Mouse (Mus musculus) embryo, embryonic 10 days (tissue): Measurements from ENCODE around the gene St7l.
A peak's percentile ranks its signal among the peaks of the same experiment; 100 is the strongest.
"Not testable (repeated sequence)": the region's sequence is repeated elsewhere in the genome, so short reads cannot be mapped to it uniquely, and the experiment has no call there.

Experiments used
- DNase-seq: peaks from one replicate; pipeline ENCODE4 v3.0.0-alpha.2; 2015; ENCODE audit warnings: low spot score

St7l gene

DNA sequence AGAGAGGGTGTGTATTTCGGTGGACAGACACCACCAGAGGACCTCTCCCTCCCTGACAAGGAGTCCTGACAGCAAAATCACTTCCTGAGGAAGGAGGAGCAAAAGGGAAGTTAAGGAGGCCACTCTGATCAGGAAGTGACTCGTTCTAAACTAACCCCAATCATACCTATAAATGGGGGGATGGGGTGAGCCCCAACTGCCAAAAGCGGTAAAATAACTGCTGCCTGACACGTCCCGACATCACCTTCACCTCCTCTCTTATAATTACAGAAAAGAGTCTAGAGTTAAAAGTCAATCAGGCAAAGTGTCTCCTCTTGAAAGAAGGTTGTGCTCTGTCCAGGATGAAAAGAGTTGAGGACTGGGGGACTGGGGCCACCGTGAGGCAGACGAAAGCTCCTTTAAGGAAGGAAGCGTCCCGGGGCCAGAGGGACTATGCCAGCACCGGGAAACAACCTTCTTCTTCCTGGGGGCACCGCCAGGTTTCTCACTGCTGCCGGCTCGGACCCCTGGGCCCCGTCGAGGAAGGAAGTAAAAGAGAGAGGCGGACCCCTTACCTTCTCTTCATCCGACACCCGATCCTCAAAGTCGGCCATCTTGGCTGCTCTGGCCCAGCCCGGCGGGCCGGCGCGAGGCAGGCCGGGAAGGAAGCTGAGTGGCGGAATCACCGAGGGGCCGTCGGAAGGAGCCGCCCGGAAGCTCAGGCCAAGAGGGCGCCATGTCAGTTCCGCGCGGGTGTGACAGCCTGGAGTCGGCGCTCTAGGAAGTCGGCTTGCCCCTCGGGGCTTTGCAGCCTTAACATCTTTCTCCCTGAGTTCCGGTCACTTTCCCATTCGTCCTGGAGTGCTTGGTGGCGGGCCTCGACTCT, at the start of gene St7l, which contains the start of gene Capza1:
Gene St7l (plus strand): TSS at position 220 of the 865 bp plus-strand sequence.
Gene Capza1 (minus strand): TSS at position 720 of the 865 bp plus-strand sequence.
- peak; percentile 94 for DNase-seq

DNA sequence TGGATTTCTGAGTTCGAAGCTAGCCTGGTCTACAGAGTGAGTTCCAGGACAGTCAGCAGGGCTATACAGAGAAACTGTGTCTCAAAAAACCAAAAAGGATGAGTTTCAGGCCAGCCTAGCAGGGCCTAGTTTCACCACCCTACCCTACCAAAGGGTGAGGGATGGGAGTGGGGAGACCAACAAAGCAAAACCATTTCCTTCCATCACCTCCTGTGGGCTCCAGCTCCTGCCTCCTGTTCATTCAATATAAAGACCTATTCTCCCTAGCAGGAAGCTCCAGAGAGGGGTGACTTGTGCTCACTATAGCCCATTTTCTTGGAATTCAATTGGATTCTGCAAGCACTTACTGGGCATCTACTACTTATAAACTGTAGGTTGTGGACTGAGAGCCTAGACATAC, 49.1 kb upstream of the St7l start:
- DNase-seq: no peak

DNA sequence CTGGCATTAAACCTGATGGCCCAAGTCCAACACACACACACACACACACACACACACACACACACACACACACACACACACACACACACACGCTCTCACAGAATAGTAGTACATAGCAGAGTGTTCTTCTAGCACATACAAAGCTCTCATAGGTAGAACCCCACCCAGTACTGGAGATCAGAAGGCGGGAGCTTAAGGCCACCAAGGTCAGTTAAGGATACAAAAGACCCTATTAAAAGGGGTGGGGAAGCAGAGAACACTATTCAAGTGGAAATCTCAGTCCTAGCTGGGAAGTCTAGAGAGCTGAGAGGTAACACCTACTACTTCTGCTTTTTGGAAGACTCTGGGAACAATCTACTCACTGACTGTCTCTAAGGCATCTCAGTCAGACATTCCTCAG, 48.5 kb upstream of the St7l start:
- no peak for DNase-seq

DNA sequence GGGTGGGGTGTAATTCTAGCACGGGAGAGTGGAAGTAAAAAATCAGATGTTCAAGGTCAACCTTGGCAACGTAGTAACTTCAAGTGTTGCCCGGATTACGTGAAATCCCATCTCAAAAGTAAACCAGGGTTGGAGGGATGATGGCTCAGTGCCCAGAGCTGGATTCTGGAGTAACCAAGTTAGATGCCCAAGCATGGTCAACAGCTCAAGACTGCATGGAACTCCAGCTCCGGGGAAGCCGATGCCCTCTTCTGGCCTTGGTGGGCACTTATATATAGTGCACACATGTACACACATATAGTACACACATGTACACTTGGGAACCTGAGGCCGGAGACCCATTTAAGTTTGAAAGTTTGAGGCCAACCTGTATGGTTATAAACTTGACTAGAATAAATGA, 47.7 kb upstream of the St7l start:
- DNase-seq: no peak

DNA sequence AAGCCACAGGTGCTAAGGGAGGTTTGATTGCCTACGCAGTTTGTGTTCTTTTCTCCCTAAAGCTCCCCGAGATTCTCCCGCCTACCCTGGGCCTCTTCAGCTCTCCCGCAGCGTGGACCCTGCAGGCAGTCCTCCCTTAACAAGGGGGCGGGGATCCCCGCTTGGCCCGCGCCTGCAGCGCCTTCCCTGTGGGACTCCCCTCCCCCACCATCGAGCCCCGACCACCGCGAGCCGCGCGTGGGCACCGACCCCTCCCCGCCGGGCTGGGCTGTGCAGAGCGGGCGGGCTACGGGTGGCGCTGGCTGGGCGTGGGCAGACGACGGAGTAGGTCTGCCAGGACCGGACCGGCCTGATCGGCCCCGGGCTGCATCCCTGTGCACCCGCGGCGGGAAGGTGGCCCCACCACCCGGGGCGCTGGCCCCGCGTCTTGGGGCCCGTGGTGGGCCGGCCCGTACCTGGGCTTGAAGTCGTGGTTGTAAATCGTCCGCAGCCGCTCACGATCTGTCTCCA, 46.3 kb upstream of the St7l start:
- DNase-seq: peak; percentile 43

DNA sequence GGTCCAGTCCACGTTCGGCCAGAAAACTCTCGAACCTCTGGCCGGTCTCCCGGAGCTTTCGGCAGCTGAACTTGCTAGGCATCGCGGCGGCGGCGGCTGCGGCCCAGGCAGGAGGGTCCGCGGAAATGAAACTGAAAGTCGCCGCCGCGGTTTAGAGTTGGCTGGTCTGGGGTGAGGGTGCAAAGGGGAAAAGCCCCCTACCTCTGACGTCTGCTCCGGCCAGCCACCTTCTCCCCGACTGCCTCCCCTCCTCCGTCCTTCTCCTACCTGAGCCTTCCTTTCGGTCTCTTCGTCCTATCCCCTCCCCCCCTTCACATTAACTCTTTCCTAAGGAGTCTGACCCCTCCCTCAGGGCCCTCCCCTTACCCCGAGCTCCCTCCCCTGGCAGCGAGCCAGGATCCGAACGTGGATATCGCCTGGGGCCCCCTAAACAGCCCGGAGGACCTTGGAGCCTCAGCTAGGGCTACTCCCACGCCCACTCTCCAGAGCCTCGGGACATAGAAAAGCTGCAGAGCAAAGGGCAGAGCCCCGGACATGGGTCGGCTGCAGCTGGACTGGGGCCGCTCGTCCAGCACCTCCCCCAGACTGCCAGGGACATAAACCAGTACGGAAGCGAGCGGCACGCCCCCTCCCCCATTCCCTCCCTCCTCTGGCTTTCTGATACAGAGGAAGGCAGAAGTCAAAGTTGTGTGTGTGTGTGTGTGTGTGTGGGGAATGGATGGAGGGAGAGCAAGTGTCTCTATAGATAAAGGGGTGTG, 45.6 kb upstream of the St7l start, which contains the start of gene Mov10:
Gene Mov10 (minus strand): TSS at position 573 of the 758 bp plus-strand sequence.
- peak; percentile 86 for DNase-seq

DNA sequence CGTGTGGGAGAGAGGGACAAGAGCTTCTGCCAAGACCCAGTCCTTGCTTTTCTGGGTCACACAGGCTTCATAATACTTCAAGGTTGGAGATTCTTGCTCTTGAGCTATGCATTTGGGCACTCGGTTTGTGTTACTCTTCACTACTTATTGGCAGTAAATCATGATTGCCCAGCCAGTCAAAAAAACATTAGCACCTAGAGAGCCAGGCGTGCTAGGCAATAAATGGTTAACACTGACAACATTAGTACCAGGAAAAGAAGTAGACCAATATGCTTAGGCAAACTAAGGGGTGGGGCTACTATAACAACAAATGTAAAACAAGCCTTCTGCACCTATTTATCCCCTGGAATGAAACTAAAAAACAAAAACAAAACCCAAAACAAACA, 45.1 kb upstream of the St7l start:
- no peak for DNase-seq

DNA sequence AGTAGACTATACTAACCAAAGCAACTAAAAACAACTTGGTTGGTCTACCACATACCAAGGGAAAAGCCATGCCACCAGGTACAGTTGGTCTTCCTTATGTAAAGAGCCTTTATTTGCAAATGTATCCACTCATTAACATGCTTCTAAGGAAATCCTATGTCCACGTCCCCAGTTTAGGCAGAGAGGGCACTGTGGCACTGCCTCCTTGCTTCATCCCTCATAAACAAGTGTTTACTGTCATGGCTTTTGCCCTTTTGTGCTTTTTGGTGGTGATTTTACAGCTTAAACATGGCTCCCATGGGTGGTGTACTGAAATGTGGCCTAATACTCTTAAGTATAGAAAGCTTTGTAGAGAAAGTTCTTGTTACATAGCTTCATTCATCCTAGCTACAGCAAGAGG, 43.4 kb upstream of the St7l start:
- DNase-seq: no peak

DNA sequence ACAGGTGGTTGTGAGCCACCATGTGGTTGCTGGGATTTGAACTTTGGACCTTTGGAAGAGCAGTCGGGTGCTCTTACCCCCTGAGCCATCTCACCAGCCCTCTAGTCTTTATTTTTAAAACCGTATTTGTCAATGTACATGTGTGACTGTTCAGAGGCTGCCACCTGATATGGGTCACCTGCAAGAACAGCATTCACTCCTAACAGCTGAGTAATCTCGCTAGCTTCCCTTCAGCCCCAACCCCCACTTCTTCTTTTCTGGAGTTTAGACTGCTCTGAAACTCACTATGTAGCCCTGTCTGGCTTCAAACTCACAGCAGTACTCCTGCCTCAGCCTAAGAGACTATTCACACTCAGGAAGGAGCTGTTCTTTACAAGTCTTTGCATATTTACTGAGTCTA, 41.4 kb upstream of the St7l start:
- DNase-seq: no peak

DNA sequence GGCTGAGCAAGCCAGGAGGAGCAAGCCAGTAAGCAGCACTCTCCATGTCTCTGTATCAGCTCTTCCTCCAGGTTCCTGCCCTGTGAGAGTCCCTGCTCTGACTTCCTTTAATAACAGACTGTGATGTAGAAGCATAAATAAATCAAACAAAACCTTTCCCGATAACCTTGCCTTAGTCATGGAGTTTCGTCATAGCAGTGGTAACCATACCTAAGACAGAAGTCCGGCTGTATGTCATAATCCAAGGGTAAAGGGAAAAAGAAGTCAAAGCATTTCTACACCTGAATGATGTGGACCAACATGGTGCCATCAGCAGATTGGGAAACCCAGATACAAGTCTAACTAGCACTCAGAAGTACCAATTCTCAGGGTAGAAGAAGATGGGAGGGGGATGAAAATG, 28.0 kb upstream of the St7l start:
- DNase-seq: no peak

DNA sequence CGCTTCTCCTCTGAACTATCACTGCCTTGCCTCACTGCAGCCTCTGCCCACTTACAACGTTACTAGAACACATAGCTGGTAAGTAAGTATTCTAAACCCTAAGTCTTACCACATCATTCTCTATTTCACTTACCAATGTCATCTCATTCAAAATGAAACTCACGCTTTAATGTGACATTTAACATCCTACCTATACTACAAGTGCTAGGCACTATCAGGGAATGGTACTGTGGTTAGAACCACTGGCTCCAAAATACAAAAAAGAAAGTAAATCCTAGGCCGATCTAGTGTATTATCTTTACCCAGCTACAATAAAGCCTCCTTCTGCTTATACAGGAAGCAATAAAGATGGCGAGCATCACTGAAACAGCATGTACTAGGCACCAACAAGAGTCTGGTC, 22.8 kb upstream of the St7l start:
- DNase-seq: no peak

DNA sequence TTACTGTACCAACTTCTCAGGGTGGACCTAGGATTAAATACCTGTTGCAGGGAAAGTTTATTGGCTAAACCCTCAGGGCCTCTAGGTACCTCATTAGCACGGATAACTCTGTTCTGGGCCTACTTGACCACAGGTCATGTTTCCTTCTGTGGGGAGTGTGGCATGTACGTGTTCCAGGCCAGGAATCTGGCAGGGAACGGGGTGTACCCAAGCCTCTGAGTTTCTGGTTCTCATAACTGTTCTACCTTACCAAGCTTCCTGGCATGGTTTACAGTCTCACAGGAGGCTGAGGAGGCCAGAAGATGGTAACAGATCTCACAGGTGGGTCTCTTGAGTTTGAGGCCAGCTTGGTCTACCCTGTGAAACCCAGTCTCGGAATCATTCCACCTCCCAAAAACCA, 17.2 kb upstream of the St7l start:
- DNase-seq: no peak

DNA sequence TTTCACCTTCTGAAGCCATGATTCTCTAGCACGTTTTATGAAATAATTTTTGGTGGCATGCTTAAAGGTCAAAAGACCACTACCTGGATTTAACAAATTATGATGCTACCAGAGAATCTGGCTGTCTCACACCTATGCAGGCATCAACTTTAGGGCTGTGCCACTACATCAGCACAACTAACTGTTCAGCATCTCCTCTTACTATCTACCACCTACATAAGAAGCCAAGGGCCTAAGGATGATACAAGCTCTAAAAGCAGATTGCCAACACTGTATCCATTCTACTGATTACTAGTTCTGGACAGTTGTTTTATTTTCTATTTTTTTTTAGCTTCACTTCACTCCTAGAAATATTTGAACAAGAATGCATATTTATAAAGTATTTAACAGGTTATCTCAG, 9.3 kb upstream of the St7l start:
- no peak for DNase-seq

DNA sequence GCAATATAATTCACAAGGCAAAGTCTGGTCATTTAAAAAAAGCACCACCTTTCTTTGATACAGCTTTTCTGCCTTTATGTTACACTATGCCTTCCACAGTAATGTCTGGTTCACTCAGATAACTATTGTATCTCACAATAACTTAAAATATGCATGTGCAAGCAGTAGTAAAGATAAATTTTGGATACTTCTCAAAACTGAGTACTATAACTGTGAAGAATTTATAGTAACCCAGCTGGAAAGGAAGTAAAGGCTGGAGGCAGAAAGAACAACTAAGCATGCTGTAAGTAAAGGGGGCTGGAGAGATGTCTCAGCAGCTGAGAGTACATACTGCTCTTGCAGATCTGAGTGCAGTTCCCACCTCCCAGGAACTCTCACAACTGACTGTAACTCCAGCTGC, 8.9 kb upstream of the St7l start:
- DNase-seq: no peak

DNA sequence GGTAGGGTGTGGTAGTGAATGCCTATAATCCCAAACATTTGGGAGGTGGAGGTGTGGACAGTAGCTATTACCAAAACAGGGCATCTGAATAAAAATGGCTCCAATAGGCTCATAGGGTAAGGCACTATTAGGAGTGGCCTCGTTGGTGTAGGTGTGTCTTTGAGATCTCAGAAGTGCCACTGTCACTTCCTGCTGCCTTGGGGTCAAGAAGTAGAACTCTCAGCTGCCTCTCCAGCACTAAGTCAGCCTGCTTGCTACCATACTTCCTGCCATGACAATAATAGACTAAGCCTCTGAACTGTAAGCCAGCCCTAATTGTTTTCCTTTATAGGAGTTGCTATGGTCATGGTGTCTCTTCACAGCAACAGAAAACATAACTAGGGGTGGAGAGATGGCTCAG, 7.7 kb upstream of the St7l start:
- DNase-seq: no peak

DNA sequence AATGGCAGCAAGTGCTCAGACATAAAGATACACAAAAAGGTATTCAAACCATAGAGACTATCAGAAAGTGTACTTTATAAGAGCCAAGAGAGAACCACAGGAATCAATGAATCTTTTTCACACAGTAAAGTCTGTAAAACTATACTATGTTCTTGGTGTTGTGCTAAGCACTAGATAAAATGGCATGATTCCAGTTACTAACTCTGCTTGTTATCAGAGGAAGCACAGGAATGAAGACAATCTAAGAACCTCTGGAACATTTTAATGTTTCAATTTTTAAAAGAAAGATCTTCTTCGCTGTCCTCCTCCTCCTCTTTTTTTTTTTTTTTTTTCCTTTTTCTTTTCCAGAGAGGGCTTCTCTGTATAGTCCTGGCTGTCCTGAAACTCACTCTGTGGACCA, 5.2 kb upstream of the St7l start:
- no peak for DNase-seq

DNA sequence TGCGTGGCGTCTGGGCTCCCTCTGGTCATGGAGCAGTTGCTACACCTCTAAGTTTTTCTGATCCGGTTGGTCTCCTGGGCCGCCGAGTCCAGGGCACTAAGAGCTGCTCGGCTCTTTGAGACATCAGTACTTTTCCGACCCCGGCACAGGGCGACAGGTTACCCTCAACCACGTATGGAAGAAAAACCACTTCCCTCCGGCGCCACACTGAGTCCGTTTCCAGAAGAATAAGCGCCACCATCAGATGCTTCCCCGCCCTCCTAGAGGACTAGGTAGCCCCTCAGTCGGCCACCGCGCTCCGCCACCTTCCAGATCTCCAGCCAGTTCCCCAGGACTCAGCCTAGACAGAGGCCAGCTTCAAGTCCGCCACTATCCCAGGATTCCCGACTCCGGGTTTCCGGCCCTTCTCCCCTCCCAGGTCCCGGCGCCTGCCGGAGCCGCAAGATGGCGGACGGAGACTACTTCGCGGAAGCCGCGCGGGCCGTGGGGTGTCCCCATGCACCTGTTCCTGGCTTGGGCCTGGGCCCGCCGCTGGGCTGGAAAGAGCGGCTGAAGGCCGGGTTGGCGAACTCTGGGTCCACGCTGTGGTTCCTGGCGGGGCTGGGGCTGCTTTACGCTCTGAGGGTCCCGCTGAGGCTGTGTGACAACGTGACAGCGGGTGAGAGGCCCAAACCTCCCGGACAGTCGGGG, 991 bp downstream of the St7l start:
- DNase-seq: peak; percentile 82

DNA sequence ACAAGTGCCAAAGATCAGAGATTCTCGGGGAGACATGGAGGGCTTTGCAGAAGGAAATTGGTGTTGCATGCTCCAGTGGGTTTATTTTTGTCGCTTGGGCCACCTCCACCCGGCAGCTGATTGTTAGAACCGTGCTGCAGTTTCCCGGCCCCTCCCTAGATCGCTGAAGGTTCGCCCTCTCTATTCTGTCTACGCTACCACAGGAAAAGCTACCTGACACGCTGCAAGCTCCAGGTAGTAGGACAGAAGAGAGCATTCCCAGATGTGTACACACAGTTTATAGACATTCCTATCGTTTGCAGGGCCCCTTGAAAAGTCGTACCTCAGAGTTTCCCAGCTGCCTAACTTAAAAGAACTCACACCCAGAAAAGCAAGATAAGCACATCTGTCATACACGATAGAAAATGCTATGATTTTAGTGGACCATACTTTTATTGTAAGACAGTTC, 1.6 kb downstream of the St7l start:
- DNase-seq: peak; percentile 24

DNA sequence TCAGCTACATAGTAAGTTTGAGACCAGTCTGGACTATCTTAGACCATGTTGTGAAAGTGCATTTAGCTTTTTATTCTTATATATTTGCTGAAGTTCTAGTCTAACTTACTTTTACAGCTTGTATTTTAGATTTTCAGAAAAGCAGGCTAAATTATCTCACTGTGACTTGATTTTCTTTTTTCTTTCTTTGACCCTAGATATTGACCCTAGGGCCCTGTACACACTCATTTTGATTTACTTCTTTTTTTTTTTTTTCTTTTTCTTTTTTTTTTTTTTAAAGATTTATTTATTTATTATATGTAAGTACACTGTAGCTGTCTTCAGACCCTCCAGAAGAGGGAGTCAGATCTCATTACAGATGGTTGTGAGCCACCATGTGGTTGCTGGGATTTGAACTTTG, 2.9 kb downstream of the St7l start:
- not testable (repeated sequence) for DNase-seq

DNA sequence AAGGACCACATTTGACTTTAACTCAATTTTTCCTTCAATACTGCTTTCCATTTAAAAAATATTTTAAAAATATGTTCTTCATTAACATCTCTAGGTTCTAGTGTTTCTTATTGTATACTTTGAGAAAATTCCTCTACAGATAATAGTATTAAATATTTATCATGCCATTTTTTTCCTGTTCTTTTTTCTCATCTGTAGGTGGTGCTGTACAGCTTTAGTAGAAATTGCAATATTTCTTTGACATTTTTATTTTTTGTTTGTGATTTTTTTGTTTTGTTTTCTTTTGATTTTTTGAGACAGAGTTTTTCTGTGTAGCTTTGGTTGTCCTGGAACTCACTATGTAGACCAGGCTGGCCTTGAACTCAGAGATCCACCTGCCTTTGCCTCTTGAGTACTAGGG, 5.8 kb downstream of the St7l start:
- no peak for DNase-seq

DNA sequence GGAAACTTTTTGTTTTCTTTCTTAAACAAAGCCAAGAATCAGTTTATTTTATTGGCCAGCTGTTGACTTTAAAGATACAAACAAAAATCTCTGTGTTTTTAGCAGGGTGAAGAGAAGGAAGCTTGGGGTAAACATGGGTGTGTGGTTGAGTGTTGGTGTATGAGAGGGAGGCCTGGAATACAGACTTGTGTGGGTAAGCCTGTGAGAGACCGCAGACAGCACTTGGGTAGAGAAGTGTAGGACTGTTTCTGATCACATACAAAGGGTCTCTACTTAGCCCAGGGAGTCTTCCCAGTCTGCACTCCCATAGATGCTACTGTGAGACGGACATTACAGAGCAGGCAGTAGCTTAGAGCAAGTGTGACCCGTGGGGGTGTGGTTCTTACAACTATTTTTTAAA, 24.8 kb downstream of the St7l start:
- no peak for DNase-seq

DNA sequence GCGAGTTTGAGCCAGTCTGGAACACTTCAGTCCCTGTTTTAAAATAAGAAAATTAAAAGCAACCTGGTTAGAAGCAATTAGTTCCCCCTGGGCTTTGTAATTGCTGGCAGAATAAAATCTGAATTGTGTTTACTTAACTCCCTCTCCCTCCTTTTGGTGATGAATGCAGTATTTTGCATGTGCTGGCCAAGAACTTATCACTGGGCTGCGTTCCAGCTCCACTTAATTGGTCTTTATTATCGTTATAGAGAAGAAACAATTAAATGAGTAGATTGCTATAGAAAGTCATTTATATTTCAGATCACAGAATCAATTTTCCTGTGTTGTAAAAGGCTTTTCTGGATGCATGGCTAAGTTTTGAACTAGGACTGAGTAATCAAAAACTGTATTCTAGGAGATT, 32.3 kb downstream of the St7l start:
- no peak for DNase-seq
